Mouse (Mus musculus): ENCODE data around the gene Ilk.
"Not testable (repeated sequence)": the region's sequence is repeated elsewhere in the genome, so short reads cannot be mapped to it uniquely, and the experiment has no call there.

The Ilk gene

GRCm38 (mm10) chr7:105736264-105736901, at the start of gene Ilk:
TSS of gene Ilk (plus strand) at chr7:105736592.
- peak; percentile 92 for DNase-seq (ENCODE audit: low read depth, low spot score)

DNA sequence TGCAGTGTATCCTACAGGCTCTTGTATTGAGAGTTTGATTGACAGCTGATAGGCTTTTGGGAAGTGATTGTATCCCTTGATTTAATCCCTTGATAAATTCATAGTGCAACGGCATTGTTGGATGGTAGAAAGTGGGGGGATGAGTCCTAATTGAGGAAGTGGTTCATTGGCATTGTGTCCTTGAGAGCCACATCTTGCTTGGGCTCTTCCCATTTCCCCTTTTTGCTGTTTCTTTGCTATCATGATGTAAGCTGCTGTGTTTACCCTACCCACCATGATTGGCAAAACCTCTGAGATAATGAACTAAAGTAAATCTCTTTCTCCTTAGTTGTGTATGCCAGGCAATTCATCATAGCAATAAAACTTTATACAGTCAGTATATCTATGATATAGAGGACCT, 45.5 kb upstream of the Ilk start:
- DNase-seq (ENCODE audit: low read depth, low spot score) = no peak

DNA sequence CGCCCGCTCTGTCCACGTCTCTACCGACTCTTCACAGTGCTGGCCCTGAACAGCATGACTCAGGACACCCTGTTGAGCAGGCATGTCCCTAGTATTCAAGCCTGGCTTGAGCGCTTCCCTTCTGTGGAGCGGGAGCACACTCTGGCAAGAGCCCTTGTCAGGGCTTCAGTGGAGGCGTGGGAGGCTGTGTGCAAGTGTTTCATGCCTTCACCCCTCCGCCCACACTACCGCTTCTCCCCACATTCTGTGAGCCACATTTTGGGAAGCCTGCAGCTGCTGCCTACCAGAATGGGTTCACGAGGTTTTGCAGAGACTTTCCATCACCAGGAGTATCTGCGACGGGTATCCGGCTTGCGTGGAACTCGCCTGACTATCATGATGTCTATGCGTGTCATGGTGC, 33.2 kb upstream of the Ilk start:
- DNase-seq (ENCODE audit: low read depth, low spot score) = no peak

- no peak for DNase-seq (ENCODE audit: low read depth, low spot score)
Observed at GRCm38 (mm10) chr7:105703816-105704215, 32.6 kb upstream of the Ilk start.

- DNase-seq (ENCODE audit: low read depth, low spot score) = no peak
Observed at GRCm38 (mm10) chr7:105708733-105709132, 27.7 kb upstream of the Ilk start.

DNA sequence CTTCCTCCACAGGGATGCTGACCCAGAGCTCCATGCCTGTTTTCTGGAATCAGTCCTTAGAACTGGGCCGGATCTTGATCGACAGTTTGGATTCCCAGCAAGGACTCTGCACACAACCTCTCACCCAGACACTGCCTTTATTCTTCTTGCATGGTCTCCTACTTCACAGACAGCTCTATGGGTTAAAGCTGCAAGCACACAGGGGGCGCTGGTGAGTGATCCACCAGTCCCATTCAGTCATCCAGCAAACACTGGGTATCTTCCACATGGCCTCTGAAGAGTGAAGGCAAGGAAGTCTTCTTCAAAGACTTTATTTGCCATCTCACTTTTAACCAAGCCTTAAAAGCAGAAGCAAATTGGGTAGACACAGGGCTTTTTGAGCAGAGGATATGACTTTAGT, 21.0 kb upstream of the Ilk start:
- DNase-seq (ENCODE audit: low read depth, low spot score) = peak; percentile 23

DNA sequence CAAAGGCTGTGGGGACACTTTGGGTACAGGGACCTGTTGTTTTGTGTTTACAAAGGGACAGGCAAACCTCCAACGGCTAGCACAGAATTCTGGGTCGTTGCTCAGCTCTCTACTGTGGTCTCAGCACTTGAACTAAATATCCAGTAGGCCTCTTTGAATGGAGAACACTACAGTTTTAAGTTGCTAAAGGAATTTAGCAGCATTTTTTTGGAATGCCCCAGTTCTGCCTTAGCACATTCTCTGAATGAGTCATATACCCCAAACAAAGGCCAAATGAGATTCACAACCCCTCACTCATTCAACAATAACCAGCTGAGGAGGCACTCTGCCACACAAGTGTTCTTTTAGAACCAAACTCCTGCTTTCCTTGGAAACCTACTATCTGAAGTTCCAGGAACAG, 14.5 kb upstream of the Ilk start:
- DNase-seq (ENCODE audit: low read depth, low spot score) = no peak

DNA sequence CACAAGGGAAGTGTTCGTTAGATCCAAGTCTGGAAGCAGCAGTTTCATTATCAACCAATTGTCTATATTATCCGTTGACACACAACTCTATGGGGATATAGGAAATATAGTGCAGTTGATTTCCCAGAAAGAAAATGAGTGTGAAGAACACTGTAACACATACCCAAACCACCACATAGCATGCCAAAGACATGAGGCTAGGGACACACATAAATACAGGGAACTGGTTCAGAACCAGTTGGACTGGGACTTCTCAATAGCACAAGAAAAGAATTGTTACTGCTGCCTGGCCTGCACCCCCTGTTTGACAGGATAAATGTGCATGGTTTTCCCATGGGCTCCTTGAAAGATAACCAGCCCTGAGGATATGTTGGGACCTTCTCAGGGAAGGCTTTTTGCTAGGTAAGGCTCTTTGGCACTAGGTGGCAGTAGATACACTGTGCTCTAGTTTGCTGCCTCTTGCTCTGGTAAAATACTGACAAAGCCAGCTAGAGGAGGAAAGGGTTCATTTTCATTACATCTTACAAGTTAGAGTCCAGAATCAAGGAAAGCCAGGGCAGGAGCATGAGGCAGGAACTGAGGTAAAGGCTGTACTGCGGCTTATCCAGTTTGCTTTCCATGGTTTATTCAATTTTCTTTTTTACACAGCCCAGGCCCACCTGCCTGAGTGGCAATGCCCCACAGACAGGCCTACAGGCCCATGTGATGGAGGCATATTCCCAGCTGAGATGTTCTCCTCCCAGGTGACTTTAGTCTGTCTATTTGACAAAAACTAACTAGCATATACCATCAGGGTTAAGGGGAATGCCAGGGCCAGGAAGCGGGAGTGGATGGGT, 10.0 kb upstream of the Ilk start:
- DNase-seq (ENCODE audit: low read depth, low spot score) = peak; percentile 67

- no peak for DNase-seq (ENCODE audit: low read depth, low spot score)
Observed at GRCm38 (mm10) chr7:105726980-105727325, 9.4 kb upstream of the Ilk start.

GRCm38 (mm10) chr7:105728701-105729428, 7.5 kb upstream of the Ilk start:
- DNase-seq (ENCODE audit: low read depth, low spot score) = no peak

- DNase-seq (ENCODE audit: low read depth, low spot score) = no peak
Observed at GRCm38 (mm10) chr7:105733836-105734235, 2.6 kb upstream of the Ilk start.

DNA sequence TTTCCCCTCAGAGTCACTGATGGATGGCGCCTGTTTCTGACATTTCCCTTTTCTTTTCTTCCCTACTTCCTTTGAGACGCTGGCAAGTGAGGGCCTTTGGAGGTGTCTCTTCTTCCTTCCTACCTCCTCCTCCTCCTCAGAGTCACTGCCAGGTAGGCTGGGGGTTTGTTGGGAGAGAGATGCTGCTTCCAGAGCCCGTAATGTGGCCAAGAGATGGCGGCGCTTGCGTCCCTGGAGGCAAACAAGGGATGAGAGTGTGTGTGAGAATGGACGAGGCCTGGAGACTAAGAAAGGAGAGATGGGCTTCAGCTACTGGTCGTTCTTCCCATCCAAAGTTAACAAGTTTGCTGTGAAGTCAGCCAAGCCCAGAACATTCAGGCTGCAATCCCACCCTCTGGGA, 1.6 kb upstream of the Ilk start:
- DNase-seq (ENCODE audit: low read depth, low spot score) = no peak

DNA sequence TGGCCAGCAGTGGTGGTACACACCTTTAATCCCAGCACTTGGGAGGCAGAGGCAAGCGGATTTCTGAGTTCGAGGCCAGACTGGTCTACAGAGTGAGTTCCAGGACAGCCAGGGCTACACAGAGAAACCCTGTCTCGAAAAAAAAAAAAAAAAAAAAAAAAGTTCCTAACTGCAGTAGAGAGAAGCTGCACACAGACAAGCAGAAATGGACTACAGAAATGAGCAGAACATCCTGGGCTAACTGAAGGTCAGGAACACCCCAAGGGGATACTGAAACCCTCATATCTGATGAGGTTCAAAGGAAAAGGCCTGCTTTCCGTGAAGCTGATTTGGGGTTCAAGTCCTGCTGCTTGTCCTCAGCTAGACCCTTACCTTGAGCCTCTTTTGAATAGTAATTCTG, 928 bp upstream of the Ilk start:
- not testable (repeated sequence) for DNase-seq (ENCODE audit: low read depth, low spot score)

DNA sequence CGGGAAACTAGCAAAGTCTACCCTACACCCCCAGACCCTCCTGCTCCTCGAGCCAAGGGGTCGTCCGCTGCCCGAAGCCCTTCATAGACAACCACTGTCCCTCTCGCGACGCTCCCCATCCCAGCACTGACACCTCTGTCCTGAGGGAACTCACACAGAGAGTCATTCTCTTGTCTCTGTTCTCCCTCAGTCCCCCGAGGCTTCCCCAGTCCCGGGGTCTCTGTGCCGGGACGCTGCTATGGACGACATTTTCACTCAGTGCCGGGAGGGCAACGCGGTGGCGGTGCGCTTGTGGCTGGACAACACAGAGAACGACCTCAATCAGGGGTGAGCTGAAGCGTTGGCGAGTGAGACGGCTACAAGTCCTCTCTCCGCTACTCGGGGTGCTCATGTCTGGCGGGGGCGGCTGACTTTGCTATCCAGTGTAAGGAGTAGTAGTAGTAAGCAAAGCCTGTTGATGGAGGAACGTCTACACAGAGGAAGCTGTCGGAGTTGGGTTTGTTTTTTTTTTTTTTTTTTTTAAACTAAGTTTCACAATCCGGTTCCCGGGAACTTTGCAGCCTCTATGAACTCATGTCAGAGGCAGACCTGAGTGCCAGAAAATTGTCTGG, 624 bp downstream of the Ilk start, which contains the start of gene Rrp8:
Gene Rrp8, minus strand, starts transcription at position 475 of the 611 bp plus-strand sequence.
- no peak for DNase-seq (ENCODE audit: low read depth, low spot score)

- DNase-seq (ENCODE audit: low read depth, low spot score) = no peak
Observed at GRCm38 (mm10) chr7:105737648-105738047, 1.3 kb downstream of the Ilk start.

DNA sequence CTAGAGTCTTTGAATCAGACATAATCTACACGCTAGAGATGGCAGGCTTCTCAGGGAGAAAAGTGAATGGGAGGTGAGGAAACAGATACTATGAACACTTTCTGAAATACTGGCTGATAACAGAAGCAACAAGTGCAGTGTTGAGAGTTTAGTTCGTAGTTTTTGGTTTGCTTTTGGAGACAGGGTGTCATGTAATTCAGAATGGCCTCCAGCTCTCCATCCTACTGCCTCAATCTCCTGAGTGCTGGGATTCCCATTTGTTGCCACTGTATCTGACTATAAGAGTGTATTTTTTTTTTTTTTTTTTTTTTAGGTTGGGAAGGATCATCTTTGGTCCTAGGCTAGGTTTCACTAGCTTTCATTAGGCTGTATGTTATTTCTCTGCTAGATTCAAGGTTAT, 1.9 kb downstream of the Ilk start:
- DNase-seq (ENCODE audit: low read depth, low spot score) = no peak

- peak; percentile 44 for DNase-seq (ENCODE audit: low read depth, low spot score)
Observed at GRCm38 (mm10) chr7:105738948-105739347, 2.6 kb downstream of the Ilk start.

DNA sequence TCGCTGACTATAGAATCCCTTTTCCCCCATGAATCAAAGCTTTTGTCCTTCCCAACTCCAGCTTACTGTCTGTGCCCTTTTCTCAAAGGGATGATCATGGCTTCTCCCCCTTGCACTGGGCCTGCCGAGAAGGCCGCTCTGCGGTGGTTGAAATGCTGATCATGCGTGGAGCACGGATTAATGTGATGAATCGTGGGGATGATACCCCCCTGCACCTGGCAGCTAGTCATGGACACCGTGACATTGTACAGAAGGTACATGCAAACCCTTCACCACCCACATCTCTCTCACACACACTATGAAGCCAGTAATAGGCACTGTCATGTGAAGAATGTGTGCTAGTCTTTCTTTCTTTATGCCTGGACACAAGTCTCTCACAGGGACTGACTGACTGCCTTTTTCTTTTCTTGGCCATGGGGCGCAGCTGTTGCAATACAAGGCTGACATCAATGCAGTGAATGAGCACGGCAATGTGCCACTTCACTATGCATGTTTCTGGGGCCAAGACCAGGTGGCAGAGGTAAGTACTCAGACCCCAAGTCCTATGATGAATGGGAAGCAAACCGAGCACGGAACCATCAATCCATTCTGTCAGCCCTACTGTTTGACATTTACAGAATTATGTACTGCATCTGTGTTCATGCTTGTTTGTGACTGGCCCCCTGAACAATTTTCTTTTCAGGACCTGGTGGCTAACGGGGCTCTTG, 3.9 kb downstream of the Ilk start:
- DNase-seq (ENCODE audit: low read depth, low spot score) = no peak

DNA sequence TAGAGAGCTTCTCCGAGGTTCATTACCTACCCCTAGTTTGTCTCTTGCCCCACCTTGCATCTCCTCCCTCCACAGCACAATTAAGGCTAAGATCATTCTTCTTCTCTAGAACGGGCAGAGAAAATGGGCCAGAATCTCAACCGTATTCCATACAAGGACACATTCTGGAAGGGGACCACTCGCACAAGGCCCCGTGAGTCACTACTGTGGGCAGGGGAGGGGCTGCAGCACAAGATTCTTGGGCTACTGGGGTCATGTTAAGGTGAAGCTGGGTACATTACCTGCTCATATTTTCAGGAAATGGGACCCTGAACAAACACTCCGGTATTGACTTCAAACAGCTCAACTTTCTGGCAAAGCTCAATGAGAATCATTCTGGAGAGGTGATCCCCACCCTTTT, 4.5 kb downstream of the Ilk start:
- DNase-seq (ENCODE audit: low read depth, low spot score) = no peak

- no peak for DNase-seq (ENCODE audit: low read depth, low spot score)
Observed at GRCm38 (mm10) chr7:105741978-105742377, 5.6 kb downstream of the Ilk start.

DNA sequence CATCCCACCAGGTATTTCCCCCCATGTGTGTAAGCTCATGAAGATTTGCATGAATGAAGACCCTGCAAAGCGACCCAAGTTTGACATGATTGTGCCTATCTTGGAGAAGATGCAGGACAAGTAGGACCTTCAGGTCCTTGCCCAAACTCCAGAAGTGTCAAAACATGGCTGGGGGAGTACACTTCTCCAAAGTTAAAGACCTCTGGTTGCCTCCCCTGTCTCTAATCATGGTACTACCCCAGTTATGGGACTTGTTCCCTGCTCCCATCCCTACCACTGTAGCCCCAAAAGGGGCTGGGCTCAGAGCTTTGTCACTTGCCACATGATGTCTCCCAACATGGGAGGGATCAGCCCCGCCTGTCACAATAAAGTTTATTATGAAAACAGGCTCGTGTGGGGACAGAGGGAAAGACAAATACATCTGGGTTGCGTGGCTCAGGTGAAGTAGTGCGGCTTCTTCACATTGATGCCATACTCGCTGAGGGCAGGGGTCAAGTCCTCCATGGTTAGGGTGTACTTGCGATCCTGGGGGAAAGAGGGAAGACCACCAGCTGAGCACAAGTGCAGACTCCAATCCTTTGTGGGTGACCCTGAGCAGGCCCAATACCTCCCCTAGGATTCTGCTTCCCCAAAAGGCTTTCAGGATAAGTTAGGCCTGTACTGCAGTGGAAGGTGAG, 6.3 kb downstream of the Ilk start:
- DNase-seq (ENCODE audit: low read depth, low spot score) = not testable (repeated sequence)
